Comparison of ENCODE assay signal across 8 mouse cellular contexts in the genomic region with DNA sequence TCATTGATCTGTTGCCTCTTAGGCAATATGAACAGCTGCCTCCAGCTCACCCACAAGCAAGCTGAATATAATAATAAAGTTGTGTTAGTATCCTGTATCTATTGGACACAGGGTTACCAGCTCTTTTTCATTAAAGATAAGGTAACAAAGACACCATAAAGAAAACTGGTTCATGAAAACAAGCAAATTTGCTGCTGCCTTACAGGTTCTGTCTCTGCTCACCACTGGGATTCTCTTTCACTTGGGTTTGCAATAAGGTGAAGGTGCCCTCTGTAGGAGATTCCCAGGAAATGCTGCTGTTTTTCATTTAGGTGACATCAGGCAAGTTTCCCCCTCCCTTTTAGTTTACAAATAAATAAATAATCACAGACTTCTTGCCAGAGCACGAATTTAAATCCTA. TPM values are rescaled to one million over a fixed set of nuclear protein-coding genes. Genes with fewer than 3 reads are reported as not detected.
A peak's percentile ranks its signal among the peaks of the same experiment; 100 is the strongest.
DNase-seq lines count a peak whose midpoint lies in the region; ATAC-seq and TF ChIP-seq lines count a peak whose summit lies in the region.

No protein-coding gene starts in this region.

- TF ChIP-seq RAD21 in MEL (IDR thresholded peaks at IDR 0.05; ENCODE audit: low read depth, low read length), result peak; percentile 75

- no peak overlapping the region for H3K9ac ChIP-seq in MEL (ENCODE audit: control insufficient read depth, low read depth, low read length, poor library complexity, severe bottlenecking)

- H3K9me3 ChIP-seq in MEL (replicated peaks; ENCODE audit: insufficient read depth, low read length), result no peaks in the 10 kb centered on the region

- no peak for TF ChIP-seq EP300 in MEL (IDR thresholded peaks at IDR 0.05; ENCODE audit: low read depth in 1 of 2, low read length in 2 of 2)

- H3K4me1 ChIP-seq in MEL (ENCODE audit: control insufficient read depth in 1 of 2, insufficient read depth in 2 of 2, low read length in 2 of 2), result peaks cover 0 to 2% of the 10 kb centered on the region in 2 experiments; a peak in 1 of 4 replicates
- no peaks in the 10 kb centered on the region for H3K4me1 ChIP-seq in cortical plate, adult 2 months (ENCODE audit: control insufficient read depth, insufficient read depth, low read length)

- ATAC-seq in inflammation-experienced regulatory T-cells, adult 6 months, result no peak

- H3K27me3 ChIP-seq in MEL (ENCODE audit: control insufficient read depth in 1 of 2, insufficient read depth in 2 of 2, low read length in 2 of 2), result no peaks in the 10 kb centered on the region

- peak; percentile 23 to 25 for DNase-seq in kidney, adult 8-10 months
- DNase-seq in kidney, adult 11 months, result no peak
- peak; percentile 49 for DNase-seq in MEL (ENCODE audit: low read depth, low spot score)
- DNase-seq in lung, postnatal 10 days, result peak; percentile 45
- no peak for DNase-seq in urinary bladder, adult 2 months (ENCODE audit: low spot score)
- no peak for DNase-seq in c-Kit-positive CD71-positive TER-119-positive erythroid progenitor cells, embryonic 14.5 days (ENCODE audit: low spot score)

- no peaks in the 10 kb centered on the region for H3K79me2 ChIP-seq in MEL (ENCODE audit: control insufficient read depth, insufficient read depth, low read length, poor library complexity)

- no peak overlapping the region for H3K27ac ChIP-seq in MEL (ENCODE audit: control insufficient read depth, low read depth, low read length)
- H3K27ac ChIP-seq in cortical plate, adult 2 months (ENCODE audit: insufficient read depth, low read length), result no peak overlapping the region

- TF ChIP-seq CTCF in MEL (IDR thresholded peaks at IDR 0.05 in 2 of 3, conservative IDR thresholded peaks at IDR 0.05 in 1 of 3; ENCODE audit: control insufficient read depth in 1 of 3, insufficient read depth in 1 of 3, low read depth in 2 of 3, low read length in 3 of 3, poor library complexity in 1 of 3, severe bottlenecking in 1 of 3), result peak in 2 of 3 experiments; percentile 21 to 61; a peak in 3 of 6 replicates
- peak; percentile 62 for TF ChIP-seq CTCF in cortical plate, adult 2 months (IDR thresholded peaks at IDR 0.05; ENCODE audit: extremely low read depth, insufficient read depth, low read length)

- TF ChIP-seq POLR2A in MEL (IDR thresholded peaks at IDR 0.05; ENCODE audit: control insufficient read depth in 1 of 2, insufficient read depth in 1 of 2, low read depth in 1 of 2, low read length in 2 of 2, poor library complexity in 1 of 2), result no peak
- TF ChIP-seq POLR2A in cortical plate, adult 2 months (IDR thresholded peaks at IDR 0.05; ENCODE audit: extremely low read depth, insufficient read depth, low read length), result no peak

- H3K36me3 ChIP-seq in MEL (ENCODE audit: control insufficient read depth in 1 of 2, insufficient read depth in 2 of 2, low read length in 2 of 2), result no peaks in the 10 kb centered on the region

- H3K4me3 ChIP-seq in MEL (ENCODE audit: control insufficient read depth in 1 of 2, insufficient read depth in 1 of 2, low read depth in 2 of 2, low read length in 2 of 2), result no peak overlapping the region
- no peak overlapping the region for H3K4me3 ChIP-seq in cortical plate, adult 2 months (ENCODE audit: insufficient read depth, low read length)

TF ChIP-seq in MEL, 35 proteins besides CTCF, POLR2A, EP300 and RAD21:
- TF ChIP-seq ZC3H11A (IDR thresholded peaks at IDR 0.05; ENCODE audit: low read depth, low read length), result peak; percentile 76
- no peak for TF ChIP-seq NELFE (IDR thresholded peaks at IDR 0.05; ENCODE audit: low read depth, low read length)
- TF ChIP-seq SMC3 (IDR thresholded peaks at IDR 0.05; ENCODE audit: low read depth, low read length), result peak; percentile 77
TF ChIP-seq in MEL: peak in this region for 2.

RNA-seq across cellular contexts. Expression of gene Dach1, which starts 12.0 kb away (rescaled TPM):
- total RNA-seq in MEL (2012; rRNA removed), result not detected in 2 replicates
- not detected for polyA plus RNA-seq in MEL (2012; ENCODE audit: insufficient read depth in 1 of 2, insufficient read length in 2 of 2, low read depth in 1 of 2, low replicate concordance in 2 of 2, missing spikeins in 1 of 2)
- 1.4 and 3.0 TPM in 2 replicates for polyA plus RNA-seq in cortical plate, adult 2 months (2012; rRNA removed)
- 3.6 and 4.1 TPM in 2 replicates for polyA plus RNA-seq in urinary bladder, adult 2 months (2012; rRNA removed)
- not detected for polyA plus RNA-seq in inflammation-experienced regulatory T-cells, adult 6 months (2017; shearing (Covaris generic))

Comparison
In these comparisons a context has a peak if more than half of its experiments do, and no peak if none do; other contexts are left out.
1. DNase-seq: peak in kidney, adult 8-10 months (2 of 2), MEL (single experiment) and lung, postnatal 10 days (single experiment); none in kidney, adult 11 months (single experiment), urinary bladder, adult 2 months (single experiment) and c-Kit-positive CD71-positive TER-119-positive erythroid progenitor cells, embryonic 14.5 days (single experiment).